Mouse (Mus musculus): ENCODE results near the gene Arhgap27.
"Not testable (repeated sequence)": the region's sequence is repeated elsewhere in the genome, so short reads cannot be mapped to it uniquely, and the experiment has no call there.

Arhgap27 gene

GRCm38 (mm10) chr11:103294066-103294465 is 69.4 kb downstream of the Arhgap27 start:
- DNase-seq (ENCODE audit: inconsistent ontology term), result no peak

- no peak for DNase-seq (ENCODE audit: inconsistent ontology term)
These were observed 70.6 kb downstream of the Arhgap27 start for GRCm38 (mm10) chr11:103292890-103293287.

- DNase-seq (ENCODE audit: inconsistent ontology term), result peak; percentile 72
These were observed 71.2 kb downstream of the Arhgap27 start for GRCm38 (mm10) chr11:103292152-103292889.

GRCm38 (mm10) chr11:103290841-103291240 is 72.7 kb downstream of the Arhgap27 start:
- DNase-seq (ENCODE audit: inconsistent ontology term), result not testable (repeated sequence)

- DNase-seq (ENCODE audit: inconsistent ontology term), result no peak
These were observed 75.1 kb downstream of the Arhgap27 start for GRCm38 (mm10) chr11:103288291-103288963.

- no peak for DNase-seq (ENCODE audit: inconsistent ontology term)
These were observed 76.6 kb downstream of the Arhgap27 start for GRCm38 (mm10) chr11:103286910-103287309.

GRCm38 (mm10) chr11:103285951-103286350 is 77.5 kb downstream of the Arhgap27 start:
- DNase-seq (ENCODE audit: inconsistent ontology term), result no peak

GRCm38 (mm10) chr11:103285276-103285675 is 78.2 kb downstream of the Arhgap27 start:
- no peak for DNase-seq (ENCODE audit: inconsistent ontology term)

- DNase-seq (ENCODE audit: inconsistent ontology term), result no peak
These were observed 81.7 kb downstream of the Arhgap27 start for GRCm38 (mm10) chr11:103281784-103282183.

Data from Muller cell, postnatal 12 days (primary cell).